In genomic region chr7:82819541-82819940, GRCm38 (mm10) we compare ENCODE assay signal across 20 mouse cellular contexts. TPM values are rescaled to one million over a fixed set of nuclear protein-coding genes. Genes with fewer than 3 reads are reported as not detected.
A peak's percentile ranks its signal among the peaks of the same experiment; 100 is the strongest.
DNase-seq lines count a peak whose midpoint lies in the region; ATAC-seq lines count a peak whose summit lies in the region.
"Had no signal": no experiment of that assay in that cellular context is flagged by ENCODE, and none has a peak within 500 bp of the region (broad histone marks: within the 10 kb centered on the region; RNA-seq: fewer than 3 reads in every experiment).

No protein-coding gene starts in this region.

- ATAC-seq in forebrain, embryonic 11.5 days (replicated peaks; ENCODE audit: low FRiP score) = no peak
- no peak for ATAC-seq in forebrain, embryonic 16.5 days
- ATAC-seq in heart, embryonic 12.5 days (ENCODE audit: insufficient number of reproducible peaks, low FRiP score) = no peak
- ATAC-seq: activated CD4-positive, CD25-positive, alpha-beta regulatory T cell, adult 4 months; CD4-positive, CD25-positive, alpha-beta regulatory T cell, adult 4 months; Patski had no signal

- H3K27ac ChIP-seq in forebrain, embryonic 11.5 days (ENCODE audit: low read depth, low read length) = no peak overlapping the region
- H3K27ac ChIP-seq in forebrain, embryonic 16.5 days (ENCODE audit: low read length) = no peak overlapping the region
- H3K27ac ChIP-seq in heart, embryonic 12.5 days (ENCODE audit: poor library complexity, severe bottlenecking) = no peak overlapping the region
- no peak overlapping the region for H3K27ac ChIP-seq in heart, embryonic 10.5 days

- no peak overlapping the region for H3K9ac ChIP-seq in forebrain, embryonic 11.5 days (ENCODE audit: low read length)
- no peak overlapping the region for H3K9ac ChIP-seq in forebrain, embryonic 16.5 days (replicated peaks; ENCODE audit: low read depth, low read length)
- H3K9ac ChIP-seq in heart, embryonic 12.5 days = no peak overlapping the region

- H3K36me3 ChIP-seq in forebrain, embryonic 11.5 days (ENCODE audit: control insufficient read depth, insufficient read depth, low read length) = no peaks in the 10 kb centered on the region
- H3K36me3 ChIP-seq in forebrain, embryonic 16.5 days (ENCODE audit: control insufficient read depth, insufficient read depth) = no peaks in the 10 kb centered on the region
- no peaks in the 10 kb centered on the region for H3K36me3 ChIP-seq in heart, embryonic 12.5 days
- no peaks in the 10 kb centered on the region for H3K36me3 ChIP-seq in heart, embryonic 10.5 days
- H3K36me3 ChIP-seq: G1E had no signal

- no peaks in the 10 kb centered on the region for H3K4me1 ChIP-seq in forebrain, embryonic 11.5 days (replicated peaks; ENCODE audit: control insufficient read depth, insufficient read depth, low read length)
- no peaks in the 10 kb centered on the region for H3K4me1 ChIP-seq in forebrain, embryonic 16.5 days (replicated peaks; ENCODE audit: control insufficient read depth, insufficient read depth, low read length)
- 0 out of 2 replicates have a peak, but pooled peaks cover 4% of the 10 kb centered on the region for H3K4me1 ChIP-seq in heart, embryonic 12.5 days (replicated peaks)
- no peaks in the 10 kb centered on the region for H3K4me1 ChIP-seq in heart, embryonic 10.5 days

- H3K4me2 ChIP-seq in forebrain, embryonic 11.5 days (ENCODE audit: low read depth, low read length, severe bottlenecking) = no peak overlapping the region
- no peak overlapping the region for H3K4me2 ChIP-seq in forebrain, embryonic 16.5 days (ENCODE audit: low read length)
- no peak overlapping the region for H3K4me2 ChIP-seq in heart, embryonic 12.5 days

- intact Hi-C loops in heart, postnatal 25 days (cut with DNase I) = no loop called here

- peak; percentile 46 for DNase-seq in forebrain, embryonic 11.5 days (ENCODE audit: low spot score)
- peak; percentile 66 for DNase-seq in heart, adult 11 months
- peak; percentile 61 for DNase-seq in heart, embryonic 10.5 days (ENCODE audit: low spot score)
- no peak for DNase-seq in heart, postnatal 25 days (ENCODE audit: low spot score)
- DNase-seq: adrenal gland, adult 2 months; adrenal gland, adult 8-10 months; adrenal gland, postnatal 10 days; adrenal gland, postnatal 14 days; adrenal gland, postnatal 25 days; adrenal gland, postnatal 36 days; B cell, adult 2 months; cerebellum, adult 11 months; cerebellum, adult 11-12 months; cerebellum, adult 18-20 months had no signal

- 91% methylated on average over 7 of the region's 7 CpGs for WGBS in forebrain, embryonic 11.5 days
- whole genome bisulfite sequencing in forebrain, embryonic 16.5 days = 91% methylated on average over 7 of the region's 7 CpGs
- WGBS in heart, embryonic 12.5 days = 89% methylated on average over 7 of the region's 7 CpGs
- 88% methylated on average over 7 of the region's 7 CpGs for WGBS in heart, embryonic 10.5 days

- H3K27me3 ChIP-seq in forebrain, embryonic 11.5 days (ENCODE audit: control insufficient read depth, insufficient read depth, low read length) = no peaks in the 10 kb centered on the region
- H3K27me3 ChIP-seq in forebrain, embryonic 16.5 days (replicated peaks; ENCODE audit: control insufficient read depth, insufficient read depth, low read length) = no peaks in the 10 kb centered on the region
- no peaks in the 10 kb centered on the region for H3K27me3 ChIP-seq in heart, embryonic 12.5 days (replicated peaks)
- H3K27me3 ChIP-seq in heart, embryonic 10.5 days (ENCODE audit: insufficient read depth, poor library complexity, severe bottlenecking) = no peaks in the 10 kb centered on the region
- H3K27me3 ChIP-seq: Patski had no signal

- H3K9me3 ChIP-seq in forebrain, embryonic 11.5 days (ENCODE audit: control insufficient read depth, low read length) = no peaks in the 10 kb centered on the region; the same call in 1 of the 2 replicates
- no peaks in the 10 kb centered on the region for H3K9me3 ChIP-seq in forebrain, embryonic 16.5 days (ENCODE audit: control insufficient read depth, low read length)
- peaks cover 10% of the 10 kb centered on the region for H3K9me3 ChIP-seq in heart, embryonic 12.5 days (replicated peaks)
- 0 out of 2 replicates have a peak, but pooled peaks cover 4% of the 10 kb centered on the region for H3K9me3 ChIP-seq in heart, embryonic 10.5 days
- H3K9me3 ChIP-seq: G1E had no signal

- H3K4me3 ChIP-seq in forebrain, embryonic 11.5 days (ENCODE audit: low read depth, low read length) = no peak overlapping the region
- no peak overlapping the region for H3K4me3 ChIP-seq in forebrain, embryonic 16.5 days (replicated peaks; ENCODE audit: low read length)
- H3K4me3 ChIP-seq in heart, embryonic 12.5 days = no peak overlapping the region
- no peak overlapping the region for H3K4me3 ChIP-seq in heart, embryonic 10.5 days

RNA-seq across cellular contexts. Expression of gene Mex3b, which starts 47.6 kb away (rescaled TPM):
- 36.0 and 42.7 TPM in 2 replicates for polyA plus RNA-seq in forebrain, embryonic 11.5 days (2014; fragmentation: Nextera tagmentation; extraction: Ambion mirVana)
- 41.7 and 52.7 TPM in 2 replicates for polyA plus RNA-seq in forebrain, embryonic 16.5 days (2015; fragmentation: Nextera tagmentation; extraction: Ambion mirVana)
- polyA plus RNA-seq in heart, embryonic 12.5 days (2016; fragmentation: Nextera tagmentation; extraction: Ambion mirVana) = 15.6 and 17.1 TPM in 2 replicates
- polyA plus RNA-seq in heart, embryonic 10.5 days (2016; fragmentation: Nextera tagmentation; extraction: Ambion mirVana) = 7.3 and 14.8 TPM in 2 replicates
- 1 to 10 TPM; 1.6 to 2.5 TPM for total RNA-seq in heart, postnatal 25 days (2021)
